Mouse (Mus musculus): Measurements from ENCODE around the gene Rab7. TPM values are rescaled to one million over a fixed set of nuclear protein-coding genes. Genes with fewer than 3 reads are reported as not detected.

Gene Rab7
- polyA plus RNA-seq, 1 experiment from 2014 or later, result 251 TPM

DNA sequence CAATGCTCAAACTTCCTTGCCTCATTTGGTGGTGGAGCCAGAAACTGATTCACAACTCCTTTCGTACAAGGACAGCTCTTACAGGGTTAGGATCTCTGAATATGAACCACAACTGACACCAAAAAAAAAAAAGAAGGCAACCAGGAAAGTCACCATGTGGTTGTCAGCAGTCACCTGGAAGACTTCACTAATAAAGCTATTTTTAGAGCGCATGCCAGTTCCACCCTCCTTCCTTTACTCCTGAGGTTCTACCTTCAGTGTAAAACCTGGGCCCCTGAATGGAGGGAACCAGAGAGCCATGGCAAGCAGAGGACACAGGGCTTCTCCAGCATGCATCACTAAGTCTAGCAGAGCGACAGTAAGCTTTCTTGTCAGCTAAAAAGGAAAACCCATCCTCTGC lies 2.7 kb downstream of the Rab7 start:
- Histone ChIP-seq H3K9me3 (ENCODE audit: control insufficient read depth, low read length) (no peaks in the 10 kb centered on the region), H3K4me1 (ENCODE audit: control insufficient read depth, insufficient read depth, low read length) (peaks cover 10% of the 10 kb centered on the region), H3K36me3 (ENCODE audit: control insufficient read depth, insufficient read depth, low read length) (peaks cover 2% of the 10 kb centered on the region; the same call in 1 of the 2 replicates), H3K27ac (ENCODE audit: low read depth, low read length) (no peak overlapping the region), H3K4me3 (ENCODE audit: low read depth, low read length) (no peak overlapping the region), H3K27me3 (ENCODE audit: control insufficient read depth, insufficient read depth, low read length) (no peaks in the 10 kb centered on the region), H3K9ac (ENCODE audit: low read length) (no peak overlapping the region), H3K4me2 (no peak overlapping the region)
- WGBS, result over 99% methylated on average over 3 of the region's 3 CpGs
- DNase-seq (ENCODE audit: low spot score, missing footprints) (no peak), ATAC-seq (ENCODE audit: low FRiP score) (no peak)

DNA sequence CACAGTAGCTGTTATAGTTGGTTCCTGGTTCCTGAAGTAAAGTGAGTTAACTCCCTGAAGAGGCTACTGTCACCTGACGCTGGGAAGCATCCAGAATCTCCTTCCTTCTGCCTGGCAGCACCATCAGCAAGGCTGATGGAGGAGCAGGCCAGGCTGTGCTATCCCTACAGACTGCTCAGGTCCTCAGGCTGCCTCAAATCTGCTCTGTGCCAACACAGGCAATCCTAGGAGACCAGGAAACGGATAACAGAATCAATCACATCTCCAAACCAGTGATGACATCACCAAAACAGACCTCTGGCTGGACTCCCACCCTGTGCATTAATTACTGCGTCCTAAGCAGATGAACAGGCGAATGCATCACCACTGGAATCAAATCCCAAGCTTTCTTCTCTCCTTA lies 3.8 kb downstream of the Rab7 start:
- ATAC-seq (ENCODE audit: low FRiP score), result no peak
- DNase-seq (ENCODE audit: low spot score, missing footprints), result no peak
- Histone ChIP-seq H3K9ac (ENCODE audit: low read length) (no peak overlapping the region), H3K4me3 (ENCODE audit: low read depth, low read length) (no peak overlapping the region), H3K9me3 (ENCODE audit: control insufficient read depth, low read length) (no peaks in the 10 kb centered on the region), H3K4me1 (ENCODE audit: control insufficient read depth, insufficient read depth, low read length) (peaks cover 10% of the 10 kb centered on the region), H3K27ac (ENCODE audit: low read depth, low read length) (no peak overlapping the region), H3K27me3 (ENCODE audit: control insufficient read depth, insufficient read depth, low read length) (no peaks in the 10 kb centered on the region), H3K36me3 (ENCODE audit: control insufficient read depth, insufficient read depth, low read length) (peaks cover 2% of the 10 kb centered on the region; the same call in 1 of the 2 replicates), H3K4me2 (no peak overlapping the region)
- WGBS, result 83% methylated on average over 4 of the region's 4 CpGs

DNA sequence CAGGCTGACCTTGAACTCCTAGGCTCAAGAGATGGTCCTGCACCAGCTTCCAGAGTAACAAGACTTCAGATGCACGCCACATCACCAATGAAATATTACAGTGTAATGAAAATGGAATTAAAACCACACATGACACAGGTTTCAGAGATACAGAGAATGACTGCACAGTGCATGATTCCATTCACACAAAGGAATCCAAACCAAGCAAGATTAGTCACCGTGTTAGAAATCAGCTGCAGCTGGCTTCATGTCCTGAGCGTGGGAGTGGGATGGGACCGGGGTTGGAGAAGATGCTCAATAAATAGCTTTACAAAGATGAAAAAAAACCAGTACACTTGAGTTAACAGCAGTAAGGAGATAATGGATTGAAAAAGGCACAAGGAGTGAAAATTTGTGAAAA lies 5.6 kb downstream of the Rab7 start:
- no peak for ATAC-seq (ENCODE audit: low FRiP score)
- 96% methylated on average over 4 of the region's 4 CpGs for WGBS

DNA sequence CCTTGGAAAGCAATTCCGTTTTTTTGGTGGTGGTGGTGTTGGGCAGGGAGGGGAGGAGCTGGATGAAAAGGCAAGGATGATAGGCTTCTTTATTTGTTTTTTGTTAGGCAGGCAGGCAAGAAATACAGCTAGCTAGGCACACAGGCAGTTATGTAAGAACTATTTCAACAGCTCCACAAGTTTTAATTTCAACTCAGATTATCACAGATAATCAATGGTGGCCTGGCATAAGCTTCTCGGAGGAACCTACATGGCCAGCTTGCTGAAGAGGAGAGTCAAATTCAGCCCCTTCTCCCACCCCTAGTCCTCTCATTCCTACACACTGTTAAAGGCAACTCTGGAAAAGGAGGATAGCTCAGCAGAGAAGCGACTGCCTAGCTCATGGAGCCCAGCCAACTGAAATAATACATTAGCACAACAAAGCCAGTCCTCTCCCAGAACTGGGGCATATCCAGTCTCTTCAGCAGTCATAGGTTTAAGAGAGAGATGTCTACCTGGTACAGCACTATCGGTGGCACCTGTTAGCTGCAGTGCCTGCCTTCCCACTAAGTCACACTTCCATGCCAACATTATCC lies 7.5 kb downstream of the Rab7 start:
- DNase-seq (ENCODE audit: low spot score, missing footprints), result no peak

More for the DNA sequence above, 5.6 kb downstream of the Rab7 start:
- no peak overlapping the region for H3K27ac ChIP-seq (ENCODE audit: low read depth, low read length)
- H3K9ac ChIP-seq (ENCODE audit: low read length), result no peak overlapping the region
- peaks cover 2% of the 10 kb centered on the region; the same call in 1 of the 2 replicates for H3K36me3 ChIP-seq (ENCODE audit: control insufficient read depth, insufficient read depth, low read length)
- no peaks in the 10 kb centered on the region for H3K27me3 ChIP-seq (ENCODE audit: control insufficient read depth, insufficient read depth, low read length)
- no peak for DNase-seq (ENCODE audit: low spot score, missing footprints)
- H3K4me1 ChIP-seq (ENCODE audit: control insufficient read depth, insufficient read depth, low read length), result peaks cover 10% of the 10 kb centered on the region
- H3K4me2 ChIP-seq, result no peak overlapping the region
- no peak overlapping the region for H3K4me3 ChIP-seq (ENCODE audit: low read depth, low read length)
- no peaks in the 10 kb centered on the region for H3K9me3 ChIP-seq (ENCODE audit: control insufficient read depth, low read length)

DNA sequence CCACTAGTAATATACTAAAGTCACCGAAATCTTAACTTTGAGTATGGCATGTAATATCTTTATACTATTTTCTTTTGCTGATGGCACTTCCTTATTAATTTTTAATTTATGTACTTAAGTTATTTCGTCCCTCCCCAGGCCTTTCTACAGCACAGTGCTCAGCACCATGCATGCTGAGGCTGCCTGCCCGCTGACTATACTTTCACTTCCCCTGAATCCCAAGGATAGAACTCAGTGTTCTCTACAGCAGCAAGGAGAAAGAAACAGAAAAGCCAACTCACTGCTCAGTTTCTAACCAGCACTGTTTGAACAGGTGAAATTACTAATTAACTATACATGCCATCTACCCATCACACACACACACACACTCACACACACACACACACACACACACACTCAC lies 11.6 kb downstream of the Rab7 start:
- 94% methylated on average over 3 of the region's 3 CpGs for WGBS
- no peaks in the 10 kb centered on the region for H3K36me3 ChIP-seq (ENCODE audit: control insufficient read depth, insufficient read depth, low read length)
- no peaks in the 10 kb centered on the region for H3K9me3 ChIP-seq (ENCODE audit: control insufficient read depth, low read length)
- no peak overlapping the region for H3K27ac ChIP-seq (ENCODE audit: low read depth, low read length)
- H3K4me1 ChIP-seq (ENCODE audit: control insufficient read depth, insufficient read depth, low read length), result no peaks in the 10 kb centered on the region
- H3K4me2 ChIP-seq, result no peak overlapping the region
- DNase-seq (ENCODE audit: low spot score, missing footprints) (no peak), ATAC-seq (ENCODE audit: low FRiP score) (no peak)
- H3K9ac ChIP-seq (ENCODE audit: low read length), result no peak overlapping the region
- no peaks in the 10 kb centered on the region for H3K27me3 ChIP-seq (ENCODE audit: control insufficient read depth, insufficient read depth, low read length)
- H3K4me3 ChIP-seq (ENCODE audit: low read depth, low read length), result no peak overlapping the region

More for the DNA sequence above, 7.5 kb downstream of the Rab7 start:
- no peak overlapping the region for H3K4me3 ChIP-seq (ENCODE audit: low read depth, low read length)
- WGBS, result 91% methylated on average over 4 of the region's 4 CpGs
- no peak overlapping the region for H3K9ac ChIP-seq (ENCODE audit: low read length)
- peaks cover 2% of the 10 kb centered on the region; the same call in 1 of the 2 replicates for H3K36me3 ChIP-seq (ENCODE audit: control insufficient read depth, insufficient read depth, low read length)
- no peaks in the 10 kb centered on the region for H3K27me3 ChIP-seq (ENCODE audit: control insufficient read depth, insufficient read depth, low read length)
- H3K27ac ChIP-seq (ENCODE audit: low read depth, low read length), result no peak overlapping the region
- ATAC-seq (ENCODE audit: low FRiP score), result no peak
- no peaks in the 10 kb centered on the region for H3K9me3 ChIP-seq (ENCODE audit: control insufficient read depth, low read length)
- no peak overlapping the region for H3K4me2 ChIP-seq
- H3K4me1 ChIP-seq (ENCODE audit: control insufficient read depth, insufficient read depth, low read length), result no peaks in the 10 kb centered on the region

DNA sequence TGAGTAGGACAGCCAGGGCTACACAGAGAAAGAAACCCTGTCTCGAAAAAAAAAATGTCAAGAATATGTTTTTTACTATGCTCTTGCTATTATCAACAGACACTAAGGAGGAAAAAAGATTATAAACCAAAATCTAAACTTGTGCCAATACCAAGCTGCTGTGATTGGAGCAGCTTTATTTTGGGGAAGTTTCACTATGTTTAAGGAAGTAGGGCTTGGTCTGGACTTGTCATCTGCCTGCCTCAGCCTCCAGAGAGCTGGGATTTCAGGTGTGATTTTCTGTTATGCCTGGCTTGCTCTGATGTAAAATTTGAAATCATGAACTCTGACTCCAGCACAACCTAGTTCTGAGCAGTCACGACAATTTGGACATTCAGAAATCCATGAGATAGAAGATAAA lies 14.6 kb downstream of the Rab7 start:
- H3K4me3 ChIP-seq (ENCODE audit: low read depth, low read length), result no peak overlapping the region
- no peak overlapping the region for H3K4me2 ChIP-seq
- ATAC-seq (ENCODE audit: low FRiP score) (no peak), DNase-seq (ENCODE audit: low spot score, missing footprints) (no peak)
- no peaks in the 10 kb centered on the region for H3K9me3 ChIP-seq (ENCODE audit: control insufficient read depth, low read length)
- no peaks in the 10 kb centered on the region for H3K27me3 ChIP-seq (ENCODE audit: control insufficient read depth, insufficient read depth, low read length)
- H3K36me3 ChIP-seq (ENCODE audit: control insufficient read depth, insufficient read depth, low read length), result no peaks in the 10 kb centered on the region
- no peaks in the 10 kb centered on the region for H3K4me1 ChIP-seq (ENCODE audit: control insufficient read depth, insufficient read depth, low read length)
- H3K27ac ChIP-seq (ENCODE audit: low read depth, low read length), result no peak overlapping the region
- H3K9ac ChIP-seq (ENCODE audit: low read length), result no peak overlapping the region
- WGBS, result 95% methylated on average over 2 of the region's 2 CpGs

DNA sequence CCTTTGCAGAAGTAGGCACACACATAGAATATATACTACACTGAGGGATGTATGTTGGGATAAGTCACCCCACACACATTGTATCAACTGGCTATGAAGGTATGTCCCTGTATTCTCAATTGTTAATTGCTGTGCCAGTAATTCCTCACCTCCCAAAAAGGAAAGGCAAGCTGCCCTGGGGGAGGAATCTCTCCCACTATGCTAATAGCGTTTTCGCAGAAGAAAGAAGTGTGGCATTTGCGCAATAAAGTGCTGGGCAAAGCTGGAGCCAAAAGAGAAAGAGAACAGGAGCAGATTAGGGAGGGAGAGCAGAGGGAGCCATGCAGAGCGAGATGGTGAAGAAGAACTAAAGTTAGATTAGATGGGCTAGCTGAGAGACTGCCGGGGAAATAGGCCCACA lies 17.7 kb downstream of the Rab7 start:
- no peak overlapping the region for H3K9ac ChIP-seq (ENCODE audit: low read length)
- no peaks in the 10 kb centered on the region for H3K4me1 ChIP-seq (ENCODE audit: control insufficient read depth, insufficient read depth, low read length)
- 81% methylated on average over 5 of the region's 5 CpGs for WGBS
- no peaks in the 10 kb centered on the region for H3K36me3 ChIP-seq (ENCODE audit: control insufficient read depth, insufficient read depth, low read length)
- H3K4me3 ChIP-seq (ENCODE audit: low read depth, low read length), result no peak overlapping the region
- H3K27me3 ChIP-seq (ENCODE audit: control insufficient read depth, insufficient read depth, low read length), result no peaks in the 10 kb centered on the region
- H3K9me3 ChIP-seq (ENCODE audit: control insufficient read depth, low read length), result no peaks in the 10 kb centered on the region
- ATAC-seq (ENCODE audit: low FRiP score) (no peak), DNase-seq (ENCODE audit: low spot score, missing footprints) (no peak)
- no peak overlapping the region for H3K4me2 ChIP-seq
- no peak overlapping the region for H3K27ac ChIP-seq (ENCODE audit: low read depth, low read length)

DNA sequence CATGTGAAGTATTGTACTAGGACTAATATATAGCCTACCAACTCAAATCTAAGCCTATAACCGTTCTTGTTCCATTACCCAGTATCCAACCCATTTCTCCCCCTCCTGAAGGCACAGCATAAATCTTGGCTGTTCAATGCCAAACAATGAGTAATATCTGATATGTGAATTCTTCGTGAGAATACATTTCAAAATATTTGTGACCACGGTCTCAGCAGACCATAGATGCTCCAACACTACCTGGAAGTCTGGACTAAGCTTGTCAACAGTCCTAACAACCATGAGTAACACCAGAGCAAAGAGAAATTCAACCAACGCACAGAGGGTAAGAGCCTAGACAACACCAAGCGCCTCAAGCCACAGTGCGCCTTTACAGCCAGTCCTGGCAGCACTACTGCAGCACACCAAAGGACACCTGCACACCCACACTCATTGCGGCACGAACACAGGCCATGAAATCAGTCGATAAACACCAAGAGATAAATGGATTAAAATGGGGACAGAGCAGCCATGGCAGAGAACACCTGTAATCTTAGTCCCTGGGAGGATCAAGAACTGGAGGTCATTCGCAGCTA lies 21.7 kb downstream of the Rab7 start:
- no peaks in the 10 kb centered on the region for H3K4me1 ChIP-seq (ENCODE audit: control insufficient read depth, insufficient read depth, low read length)
- 94% methylated on average over 10 of the region's 10 CpGs for WGBS
- H3K27ac ChIP-seq (ENCODE audit: low read depth, low read length), result no peak overlapping the region
- no peaks in the 10 kb centered on the region for H3K27me3 ChIP-seq (ENCODE audit: control insufficient read depth, insufficient read depth, low read length)
- no peak overlapping the region for H3K9ac ChIP-seq (ENCODE audit: low read length)
- H3K4me3 ChIP-seq (ENCODE audit: low read depth, low read length), result no peak overlapping the region
- H3K9me3 ChIP-seq (ENCODE audit: control insufficient read depth, low read length), result no peaks in the 10 kb centered on the region
- ATAC-seq (ENCODE audit: low FRiP score), result no peak
- no peak overlapping the region for H3K4me2 ChIP-seq
- DNase-seq (ENCODE audit: low spot score, missing footprints), result no peak
- no peaks in the 10 kb centered on the region for H3K36me3 ChIP-seq (ENCODE audit: control insufficient read depth, insufficient read depth, low read length)

DNA sequence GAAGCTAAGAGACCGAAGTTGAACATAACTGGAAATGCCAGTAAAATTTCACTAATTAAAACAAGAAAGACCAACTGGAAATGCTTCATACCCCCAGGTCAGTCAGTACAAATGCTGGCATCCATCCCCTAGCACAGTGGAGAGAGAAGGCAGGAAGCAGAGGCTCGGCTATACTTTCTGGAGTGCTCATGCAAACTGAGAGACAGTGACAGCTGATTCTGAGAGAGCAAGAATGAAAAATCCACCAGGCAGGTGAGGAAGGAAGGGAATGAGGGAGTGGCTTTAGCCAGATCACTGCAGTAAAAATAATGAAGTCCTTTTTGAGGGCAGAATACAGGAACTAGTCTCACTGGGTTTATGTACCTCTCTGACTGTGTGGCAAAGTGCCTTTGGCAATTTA lies 25.9 kb downstream of the Rab7 start:
- 82% methylated on average over 2 of the region's 2 CpGs for WGBS
- Histone ChIP-seq H3K4me1 (ENCODE audit: control insufficient read depth, insufficient read depth, low read length) (no peaks in the 10 kb centered on the region), H3K27ac (ENCODE audit: low read depth, low read length) (no peak overlapping the region), H3K9ac (ENCODE audit: low read length) (no peak overlapping the region), H3K36me3 (ENCODE audit: control insufficient read depth, insufficient read depth, low read length) (no peaks in the 10 kb centered on the region), H3K4me2 (no peak overlapping the region), H3K27me3 (ENCODE audit: control insufficient read depth, insufficient read depth, low read length) (no peaks in the 10 kb centered on the region), H3K4me3 (ENCODE audit: low read depth, low read length) (no peak overlapping the region), H3K9me3 (ENCODE audit: control insufficient read depth, low read length) (no peaks in the 10 kb centered on the region)
- DNase-seq (ENCODE audit: low spot score, missing footprints) (no peak), ATAC-seq (ENCODE audit: low FRiP score) (no peak)

All from midbrain, embryonic 11.5 days (tissue).